Mouse (Mus musculus) splenic B cell, adult 2 months (primary cell): ENCODE data around the gene Cacnb3.

ENCODE experiments used
- DNase-seq: peaks from one replicate; pipeline ENCODE4 v3.0.0-alpha.2; 2011; ENCODE audit warnings: low read depth, low spot score
- H3K27me3 ChIP-seq: 2 replicates; pipeline ENCODE4 v1.6.1; 2012; ENCODE audit warnings: mild to moderate bottlenecking, low read length, moderate library complexity, mixed read lengths; ENCODE audit not compliant: control insufficient read depth, poor library complexity, insufficient read depth, severe bottlenecking
- H3K36me3 ChIP-seq: 2 replicates; pipeline ENCODE4 v1.6.1; 2012; ENCODE audit warnings: mild to moderate bottlenecking, low read length, moderate library complexity, mixed read lengths; ENCODE audit not compliant: control insufficient read depth, poor library complexity, insufficient read depth, severe bottlenecking

Gene Cacnb3

GRCm38 (mm10) chr15:98672592-98672991 lies 42.0 kb downstream of the Cacnb3 start:
- H3K36me3 ChIP-seq = no peaks in the 10 kb centered on the region
- DNase-seq = no peak
- peaks cover 4% of the 10 kb centered on the region for H3K27me3 ChIP-seq

- peaks cover 4% of the 10 kb centered on the region for H3K27me3 ChIP-seq
Measured at GRCm38 (mm10) chr15:98673732-98674131, 43.1 kb downstream of the Cacnb3 start.

GRCm38 (mm10) chr15:98674284-98674993 lies 43.8 kb downstream of the Cacnb3 start:
- DNase-seq = no peak
- no peaks in the 10 kb centered on the region for H3K36me3 ChIP-seq

More at GRCm38 (mm10) chr15:98673732-98674131, 43.1 kb downstream of the Cacnb3 start:
- no peak for DNase-seq
- no peaks in the 10 kb centered on the region for H3K36me3 ChIP-seq

GRCm38 (mm10) chr15:98674994-98675545 lies 44.4 kb downstream of the Cacnb3 start:
- Histone ChIP-seq H3K27me3 (peaks cover 4% of the 10 kb centered on the region), H3K36me3 (no peaks in the 10 kb centered on the region)
- DNase-seq = no peak

More at GRCm38 (mm10) chr15:98674284-98674993, 43.8 kb downstream of the Cacnb3 start:
- peaks cover 4% of the 10 kb centered on the region for H3K27me3 ChIP-seq

GRCm38 (mm10) chr15:98675634-98676250 lies 45.1 kb downstream of the Cacnb3 start:
- H3K36me3 ChIP-seq = no peaks in the 10 kb centered on the region
- H3K27me3 ChIP-seq = peaks cover 4% of the 10 kb centered on the region
- DNase-seq = no peak

GRCm38 (mm10) chr15:98676471-98676870 lies 45.8 kb downstream of the Cacnb3 start:
- no peaks in the 10 kb centered on the region for H3K36me3 ChIP-seq
- peak; percentile 20 for DNase-seq
- peaks cover 4% of the 10 kb centered on the region for H3K27me3 ChIP-seq

GRCm38 (mm10) chr15:98676940-98677728 lies 46.5 kb downstream of the Cacnb3 start, which contains the start of gene Rnd1:
Rnd1 (minus strand) TSS chr15:98677461.
- H3K36me3 ChIP-seq = no peaks in the 10 kb centered on the region
- DNase-seq = peak; percentile 68
- peaks cover 4% of the 10 kb centered on the region for H3K27me3 ChIP-seq

GRCm38 (mm10) chr15:98677977-98678376 lies 47.3 kb downstream of the Cacnb3 start:
- Histone ChIP-seq H3K27me3 (peaks cover 4% of the 10 kb centered on the region), H3K36me3 (no peaks in the 10 kb centered on the region)
- DNase-seq = no peak

- DNase-seq = no peak
- no peaks in the 10 kb centered on the region for H3K36me3 ChIP-seq
- H3K27me3 ChIP-seq = no peaks in the 10 kb centered on the region; the same call in 1 of the 2 replicates
Measured at GRCm38 (mm10) chr15:98680660-98681059, 50.0 kb downstream of the Cacnb3 start.

GRCm38 (mm10) chr15:98681633-98682032 lies 51.0 kb downstream of the Cacnb3 start:
- no peaks in the 10 kb centered on the region for H3K36me3 ChIP-seq
- H3K27me3 ChIP-seq = no peaks in the 10 kb centered on the region
- no peak for DNase-seq

GRCm38 (mm10) chr15:98683177-98683576 lies 52.5 kb downstream of the Cacnb3 start:
- no peak for DNase-seq
- Histone ChIP-seq H3K36me3 (no peaks in the 10 kb centered on the region), H3K27me3 (no peaks in the 10 kb centered on the region)

- Histone ChIP-seq H3K36me3 (no peaks in the 10 kb centered on the region), H3K27me3 (no peaks in the 10 kb centered on the region)
- no peak for DNase-seq
Measured at GRCm38 (mm10) chr15:98683746-98684145, 53.1 kb downstream of the Cacnb3 start.

GRCm38 (mm10) chr15:98685926-98686325 lies 55.3 kb downstream of the Cacnb3 start:
- no peak for DNase-seq
- no peaks in the 10 kb centered on the region for H3K27me3 ChIP-seq
- H3K36me3 ChIP-seq = no peaks in the 10 kb centered on the region

- H3K27me3 ChIP-seq = no peaks in the 10 kb centered on the region
- no peaks in the 10 kb centered on the region for H3K36me3 ChIP-seq
- no peak for DNase-seq
Measured at GRCm38 (mm10) chr15:98689682-98690081, 59.0 kb downstream of the Cacnb3 start.
